Mouse (Mus musculus) hindbrain, embryonic 13.5 days (tissue): ENCODE data around the gene Kif12. TPM values are rescaled to one million over a fixed set of nuclear protein-coding genes. Genes with fewer than 3 reads are reported as not detected.

Source experiments
- ATAC-seq: fragments of 200-750 bp; cut with Nextera tagmentation; 2 replicates; pipeline ENCODE4 v1.8.0; 2017; ENCODE audit warnings: moderate TSS enrichment; ENCODE audit not compliant: low FRiP score
- H3K27ac ChIP-seq: fragments of 300-500 bp; sonication (generic); 2 replicates; pipeline ENCODE4 v1.5.1; 2015; ENCODE audit warnings: inconsistent platforms, mild to moderate bottlenecking, moderate library complexity
- H3K27me3 ChIP-seq: fragments of 300-500 bp; sonication (generic); 2 replicates; pipeline ENCODE4 v1.6.1; 2015; ENCODE audit warnings: mild to moderate bottlenecking, inconsistent platforms
- H3K36me3 ChIP-seq: fragments of 300-500 bp; sonication (generic); 2 replicates; pipeline ENCODE4 v1.6.1; 2015; ENCODE audit warnings: mild to moderate bottlenecking, inconsistent platforms
- H3K4me1 ChIP-seq: fragments of 300-500 bp; sonication (generic); replicated peaks from 2 replicates; pipeline ENCODE4 v1.6.1; 2015; ENCODE audit warnings: inconsistent platforms
- H3K4me2 ChIP-seq: fragments of 300-500 bp; sonication (generic); 2 replicates; pipeline ENCODE4 v1.6.1; 2015; ENCODE audit warnings: inconsistent platforms, mild to moderate bottlenecking, moderate library complexity
- H3K4me3 ChIP-seq: fragments of 300-500 bp; sonication (generic); 2 replicates; pipeline ENCODE4 v1.5.1; 2015; ENCODE audit warnings: mild to moderate bottlenecking, inconsistent platforms
- H3K9ac ChIP-seq: fragments of 300-500 bp; sonication (generic); 2 replicates; pipeline ENCODE4 v1.6.1; 2015; ENCODE audit warnings: mild to moderate bottlenecking, inconsistent platforms
- H3K9me3 ChIP-seq: fragments of 300-500 bp; sonication (generic); 2 replicates; pipeline ENCODE4 v1.6.1; 2016; ENCODE audit warnings: inconsistent platforms
- WGBS: fragments of 180-500 bp; shearing (Covaris S2); methylation state at CpG from one replicate; pipeline ENCODE4 v1.1.7; 2015; 5-methylcytosine and 5-hydroxymethylcytosine counted together
- polyA plus RNA-seq: library from polyadenylated mRNA; unstranded; fragments of >200 nt; fragmentation: Nextera tagmentation; extraction: Ambion mirVana; gene quantifications from 2 replicates; pipeline ENCODE4 v1.2.1, GENCODE M21; 2015

Kif12 gene
- polyA plus RNA-seq = not detected in 2 replicates

DNA sequence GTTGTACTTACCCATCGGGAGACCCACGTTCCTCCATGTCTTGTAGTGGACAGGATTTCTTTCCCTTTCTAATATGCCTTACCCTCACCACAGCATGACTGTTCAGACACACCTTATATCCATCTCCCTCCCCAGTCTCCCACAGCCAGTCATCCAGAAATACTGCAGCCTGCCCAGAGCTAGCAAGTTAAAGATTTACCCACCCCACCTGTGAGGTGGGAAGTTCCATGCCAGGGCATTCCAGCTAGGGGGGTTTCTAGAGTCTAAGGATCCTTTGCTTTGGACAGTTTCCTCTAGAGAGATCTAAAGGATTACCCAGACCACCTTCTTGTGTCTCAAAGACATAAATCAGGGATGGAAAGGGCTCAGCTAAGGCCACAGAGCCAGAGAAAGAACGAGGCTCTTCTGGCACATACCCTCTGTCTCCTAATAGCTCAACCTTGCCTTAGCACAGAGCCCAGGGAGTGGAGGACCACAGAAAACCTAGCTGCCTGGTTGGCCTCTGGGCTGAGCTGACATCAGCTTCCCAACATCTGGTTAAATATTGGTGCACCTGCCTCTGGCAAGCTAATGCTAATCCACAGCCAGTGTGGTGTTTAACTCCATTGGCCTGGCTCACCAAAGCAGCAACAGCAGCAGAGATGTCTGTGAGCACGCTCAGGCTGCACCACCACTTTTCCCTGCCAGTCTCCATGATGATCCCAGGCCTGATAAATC is at the start of gene Kif12:
Gene Kif12, minus strand, starts transcription at position 163 of the 717 bp plus-strand sequence.
- 73% methylated on average over 4 of the region's 4 CpGs for WGBS
- no peaks in the 10 kb centered on the region for H3K4me1 ChIP-seq
- no peak within 1 kb of the TSS for H3K4me3 ChIP-seq
- no peak within 1 kb of the TSS for H3K27ac ChIP-seq
- peaks cover 24% of the 10 kb centered on the region for H3K27me3 ChIP-seq
- H3K36me3 ChIP-seq = no peaks in the 10 kb centered on the region
- no peaks in the 10 kb centered on the region for H3K9me3 ChIP-seq
- H3K9ac ChIP-seq = no peak within 1 kb of the TSS
- H3K4me2 ChIP-seq = no peak within 1 kb of the TSS
- no peak for ATAC-seq

DNA sequence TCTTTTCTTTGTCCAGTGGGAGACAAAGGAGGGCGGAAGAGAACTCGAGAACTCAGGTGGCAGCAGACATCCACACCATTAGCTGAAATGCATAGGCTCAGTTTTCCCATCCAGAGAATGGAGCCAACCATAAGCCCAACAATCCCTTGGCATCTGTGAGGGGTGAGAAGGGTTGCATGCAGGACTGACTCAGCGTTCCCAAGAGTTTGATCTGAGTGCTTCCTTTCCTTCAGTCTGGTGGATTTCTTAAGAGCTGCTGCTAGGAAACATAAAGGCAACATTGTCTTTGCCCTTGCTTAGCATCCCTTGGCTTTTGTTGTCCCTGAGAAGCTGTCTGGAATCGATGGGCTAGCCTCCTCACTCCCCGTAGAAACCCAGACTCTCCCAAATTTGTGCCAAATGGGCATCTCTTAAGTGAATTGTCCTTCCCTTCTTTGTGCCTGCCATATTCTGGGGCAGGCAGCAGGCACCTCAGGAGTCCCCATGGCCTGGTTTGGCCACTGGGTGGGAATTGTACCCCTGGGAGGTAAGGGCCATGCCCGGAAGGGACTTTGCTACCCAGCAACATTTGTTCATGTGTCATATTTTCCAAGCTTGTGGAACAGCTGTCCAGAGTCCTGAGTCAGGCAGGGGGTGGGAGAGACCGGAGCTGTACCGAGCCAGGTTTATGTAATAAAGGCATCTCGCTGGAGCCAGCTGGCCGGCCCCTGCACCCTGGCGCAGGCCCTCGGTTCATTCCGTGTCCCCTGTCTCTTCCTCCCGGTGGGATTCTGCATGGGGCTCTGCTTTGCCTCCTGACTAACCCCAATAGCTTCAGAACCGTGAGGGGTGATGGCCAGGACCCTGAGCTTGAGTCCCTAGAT is 49.4 kb upstream of the Kif12 start:
- ATAC-seq = no peak
- no peak overlapping the region for H3K9ac ChIP-seq
- peaks cover 21% of the 10 kb centered on the region for H3K27me3 ChIP-seq
- no peak overlapping the region for H3K4me3 ChIP-seq
- no peaks in the 10 kb centered on the region for H3K9me3 ChIP-seq
- H3K4me2 ChIP-seq = no peak overlapping the region
- H3K36me3 ChIP-seq = no peaks in the 10 kb centered on the region
- WGBS = 84% methylated on average over 15 of the region's 15 CpGs
- no peak overlapping the region for H3K27ac ChIP-seq
- H3K4me1 ChIP-seq = peaks cover 22% of the 10 kb centered on the region

DNA sequence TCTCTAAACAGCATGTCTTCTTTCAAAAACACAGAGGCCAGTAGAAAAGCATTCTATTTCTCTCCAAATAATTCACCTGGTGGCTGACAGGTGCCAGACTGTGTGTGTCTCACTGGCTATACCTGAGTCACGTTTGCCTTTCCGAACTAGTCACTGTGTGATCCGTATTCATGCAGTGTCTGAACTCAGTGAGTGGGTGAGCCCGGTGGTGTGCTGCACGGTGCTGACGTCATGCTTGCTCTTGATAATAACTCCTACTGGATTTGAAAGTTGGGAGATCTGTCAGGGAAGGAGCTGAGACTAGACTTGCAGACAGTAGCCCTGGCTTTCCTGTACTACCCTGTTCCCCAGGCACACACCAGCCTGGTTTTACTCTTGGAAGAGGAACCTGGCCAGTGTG is 47.7 kb upstream of the Kif12 start:
- no peaks in the 10 kb centered on the region for H3K36me3 ChIP-seq
- H3K27me3 ChIP-seq = peaks cover 35% of the 10 kb centered on the region
- H3K4me3 ChIP-seq = no peak overlapping the region
- H3K4me2 ChIP-seq = no peak overlapping the region
- H3K4me1 ChIP-seq = peaks cover 31% of the 10 kb centered on the region
- H3K9ac ChIP-seq = no peak overlapping the region
- ATAC-seq = no peak
- H3K27ac ChIP-seq = no peak overlapping the region
- 92% methylated on average over 6 of the region's 6 CpGs for WGBS
- H3K9me3 ChIP-seq = no peaks in the 10 kb centered on the region

DNA sequence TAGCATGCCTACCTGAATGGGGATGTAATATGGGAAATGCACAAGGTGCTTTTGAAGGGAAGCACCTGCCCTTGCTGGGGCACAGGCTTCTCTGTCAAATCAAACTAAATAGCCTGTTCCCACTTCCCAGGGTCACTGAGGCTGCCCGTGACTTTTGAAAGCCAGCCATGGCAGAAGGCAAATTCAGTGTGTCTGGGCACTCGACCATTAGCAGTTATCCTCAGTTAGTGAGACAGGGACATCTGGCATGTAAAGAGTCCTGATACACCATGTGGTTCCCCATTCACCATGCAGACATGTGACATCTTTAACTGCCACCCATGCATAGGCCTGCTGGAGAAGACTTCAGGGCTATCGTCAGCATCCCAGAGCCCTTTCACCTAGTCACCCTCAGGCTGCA is 47.1 kb upstream of the Kif12 start:
- no peak overlapping the region for H3K27ac ChIP-seq
- H3K9ac ChIP-seq = no peak overlapping the region
- WGBS = 70% methylated on average over 3 of the region's 3 CpGs
- H3K4me2 ChIP-seq = no peak overlapping the region
- H3K9me3 ChIP-seq = no peaks in the 10 kb centered on the region
- peaks cover 41% of the 10 kb centered on the region for H3K27me3 ChIP-seq
- H3K4me1 ChIP-seq = peaks cover 37% of the 10 kb centered on the region
- no peaks in the 10 kb centered on the region for H3K36me3 ChIP-seq
- no peak overlapping the region for H3K4me3 ChIP-seq
- ATAC-seq = no peak

DNA sequence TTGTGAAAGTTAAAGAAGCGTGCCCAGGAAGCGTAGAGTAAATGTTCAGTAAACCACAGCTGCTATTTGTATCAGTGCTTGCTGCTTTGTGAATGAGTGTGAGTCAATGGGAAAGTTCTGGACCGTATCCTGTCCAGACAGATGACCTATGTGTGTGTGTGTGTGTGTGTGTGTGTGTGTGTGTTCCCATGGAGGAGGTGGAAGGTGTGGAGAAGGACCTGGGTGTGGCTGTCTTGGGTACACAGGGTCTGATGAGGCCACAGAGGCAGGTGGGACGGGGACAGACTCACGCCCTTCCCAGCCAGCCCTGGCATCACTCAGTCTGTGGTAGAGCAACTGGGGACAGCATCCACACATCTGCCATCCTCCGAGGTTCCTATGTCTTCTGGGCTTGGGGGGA is 45.6 kb upstream of the Kif12 start:
- no peak overlapping the region for H3K27ac ChIP-seq
- H3K4me3 ChIP-seq = no peak overlapping the region
- no peak for ATAC-seq
- WGBS = 96% methylated on average over 6 of the region's 6 CpGs
- H3K9ac ChIP-seq = no peak overlapping the region
- H3K9me3 ChIP-seq = no peaks in the 10 kb centered on the region
- H3K36me3 ChIP-seq = no peaks in the 10 kb centered on the region
- H3K27me3 ChIP-seq = peaks cover 56% of the 10 kb centered on the region
- H3K4me1 ChIP-seq = peaks cover 42% of the 10 kb centered on the region
- H3K4me2 ChIP-seq = no peak overlapping the region

DNA sequence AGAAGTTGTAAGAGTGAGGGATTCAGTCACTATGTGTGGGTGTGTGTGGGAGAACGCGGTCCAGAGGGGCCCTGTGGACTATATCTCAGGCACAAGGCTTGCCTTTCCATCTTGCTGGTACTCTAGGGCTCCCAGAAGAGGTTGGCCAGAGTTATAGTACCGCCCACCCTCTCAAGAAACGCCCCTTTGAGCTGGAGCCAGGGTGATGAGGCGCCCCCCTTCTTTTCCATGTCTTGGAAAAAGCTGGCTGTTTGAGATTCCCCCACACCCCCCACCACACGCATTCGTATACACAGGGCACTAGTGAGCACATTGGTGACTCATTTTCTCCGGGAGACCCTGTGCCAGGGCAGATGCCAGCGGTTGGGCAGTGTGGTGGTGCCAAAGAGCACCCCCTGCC is 44.6 kb upstream of the Kif12 start:
- WGBS = 30% methylated on average over 9 of the region's 9 CpGs
- H3K4me2 ChIP-seq = peak overlapping the region; percentile 100
- H3K27ac ChIP-seq = no peak overlapping the region
- H3K4me3 ChIP-seq = peak overlapping the region; percentile 69
- H3K9me3 ChIP-seq = no peaks in the 10 kb centered on the region
- no peaks in the 10 kb centered on the region for H3K36me3 ChIP-seq
- peak; percentile 21; the same call in 1 of the 2 replicates for ATAC-seq
- peaks cover 34% of the 10 kb centered on the region for H3K4me1 ChIP-seq
- peak overlapping the region; percentile 82; the same call in 1 of the 2 replicates for H3K9ac ChIP-seq
- H3K27me3 ChIP-seq = peaks cover 65% of the 10 kb centered on the region

DNA sequence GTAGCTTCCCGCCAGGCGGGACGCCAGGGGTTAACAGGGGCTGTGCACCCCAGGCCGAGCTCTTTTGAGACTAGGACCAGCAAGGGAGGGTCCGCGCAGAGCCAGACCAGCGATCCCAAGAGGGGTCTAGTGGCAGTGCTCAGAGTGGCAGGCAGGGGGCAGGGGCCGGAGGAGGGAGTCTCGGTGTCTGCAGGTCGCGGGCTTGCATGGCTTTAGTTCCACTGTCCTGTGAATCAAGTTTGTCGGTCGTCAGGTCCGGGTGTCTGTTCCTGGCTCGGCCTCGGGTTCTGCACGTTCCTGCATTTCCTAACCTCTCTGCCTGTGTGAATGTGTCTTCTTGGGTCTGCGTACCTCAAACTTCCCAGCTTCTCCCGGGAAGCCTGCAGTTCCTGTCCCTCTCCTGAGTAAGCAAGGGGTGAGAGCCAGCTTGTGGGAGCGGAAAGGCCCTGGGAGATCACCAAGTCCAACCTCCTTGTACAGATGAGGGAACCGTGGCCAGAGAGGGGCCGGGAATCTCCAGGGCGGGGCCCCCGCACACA is 44.1 kb upstream of the Kif12 start:
- ATAC-seq = peak; percentile 60
- Histone ChIP-seq H3K27me3 (peaks cover 71% of the 10 kb centered on the region), H3K4me2 (peak overlapping the region; percentile 100), H3K4me1 (peaks cover 32% of the 10 kb centered on the region), H3K27ac (no peak overlapping the region), H3K9me3 (no peaks in the 10 kb centered on the region), H3K4me3 (peak overlapping the region; percentile 69), H3K9ac (peak overlapping the region; percentile 82), H3K36me3 (no peaks in the 10 kb centered on the region)
- WGBS = 1% methylated on average over 24 of the region's 24 CpGs

DNA sequence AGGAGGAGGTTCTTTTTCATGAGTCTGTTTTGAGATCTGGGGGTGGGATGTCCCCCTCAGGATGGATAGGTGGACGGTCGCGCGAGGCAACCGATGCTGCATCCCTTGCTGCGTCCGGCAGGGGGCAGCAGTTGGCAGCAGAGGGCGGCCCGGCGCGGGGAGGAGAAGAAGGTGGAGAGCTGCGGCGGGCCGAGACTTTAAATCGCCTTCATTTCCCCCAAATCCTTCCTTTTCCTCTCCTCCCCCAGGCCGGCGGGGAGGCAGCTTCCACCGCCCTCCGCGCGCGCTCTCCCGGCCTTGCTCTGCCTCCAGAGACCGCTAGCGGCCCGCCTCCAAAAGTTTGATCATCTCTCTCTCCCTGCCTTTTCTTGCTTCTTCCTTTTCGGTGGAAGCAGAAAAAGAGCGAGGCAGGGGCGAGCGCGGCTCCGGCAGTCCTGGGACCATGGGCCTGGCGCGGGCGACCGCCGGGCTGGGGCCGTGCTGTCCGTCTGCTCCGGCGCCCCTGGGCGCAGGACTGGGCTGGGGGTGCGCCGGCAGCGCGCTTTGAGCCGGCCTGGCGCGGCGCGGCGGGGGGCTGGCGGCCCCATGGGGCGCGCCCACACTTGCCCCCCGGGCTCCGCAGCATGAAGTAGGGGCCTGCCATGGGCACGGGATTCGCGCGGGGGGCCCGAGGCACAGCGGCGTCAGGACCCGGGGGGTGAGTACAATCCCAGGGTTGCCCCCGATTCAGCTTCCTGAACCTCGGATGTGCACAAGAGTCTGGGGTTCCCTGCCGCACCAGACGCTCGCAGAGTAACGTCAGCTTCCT is 43.5 kb upstream of the Kif12 start:
- Histone ChIP-seq H3K27me3 (peaks cover 72% of the 10 kb centered on the region), H3K4me1 (peaks cover 32% of the 10 kb centered on the region), H3K9me3 (no peaks in the 10 kb centered on the region), H3K36me3 (no peaks in the 10 kb centered on the region), H3K9ac (peak overlapping the region; percentile 82), H3K4me2 (peak overlapping the region; percentile 100), H3K27ac (no peak overlapping the region), H3K4me3 (peak overlapping the region; percentile 69)
- WGBS = under 1% methylated on average over 64 of the region's 71 CpGs
- ATAC-seq = peak; percentile 65

DNA sequence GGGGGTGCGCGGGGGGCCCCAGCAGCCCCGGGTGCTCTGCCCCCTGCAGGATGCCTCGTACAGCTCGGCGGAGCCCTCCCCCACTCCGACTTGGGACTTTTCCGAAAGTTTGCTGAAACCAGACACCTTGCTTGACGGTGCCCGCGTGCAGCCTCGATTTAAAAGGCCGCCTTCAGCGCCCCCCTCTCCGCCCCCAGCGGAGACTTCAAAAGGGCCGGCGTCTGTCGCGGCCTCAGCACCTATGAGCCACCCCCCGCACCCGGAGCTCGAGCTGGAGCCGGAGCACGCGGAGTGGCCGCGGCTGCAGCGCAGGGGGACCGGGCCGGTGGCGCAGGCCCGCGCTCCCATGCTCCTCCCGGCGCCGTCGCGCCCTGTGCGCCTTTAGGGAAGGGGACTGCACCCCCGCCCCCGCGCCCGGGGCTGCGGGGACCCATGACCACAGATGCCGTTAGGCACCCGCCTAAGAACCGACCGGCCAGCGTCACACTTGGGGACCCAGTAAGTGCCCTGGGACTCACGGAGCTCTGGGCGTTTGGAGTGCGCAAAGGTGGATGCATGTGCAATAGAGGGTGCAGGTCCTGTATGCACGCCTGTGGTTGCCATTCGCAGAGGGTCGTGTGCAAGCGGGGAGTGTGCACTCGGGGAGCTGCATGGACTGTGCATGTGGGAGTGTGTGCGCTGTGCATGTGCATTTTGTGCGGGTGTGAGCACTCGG is 42.1 kb upstream of the Kif12 start, which contains the start of gene Col27a1:
Gene Col27a1, plus strand, starts transcription at position 98 of the 715 bp plus-strand sequence.
- peaks cover 72% of the 10 kb centered on the region for H3K27me3 ChIP-seq
- H3K4me1 ChIP-seq = peaks cover 32% of the 10 kb centered on the region
- no peaks in the 10 kb centered on the region for H3K9me3 ChIP-seq
- H3K4me3 ChIP-seq = peak within 1 kb of the TSS; percentile 69
- H3K27ac ChIP-seq = no peak within 1 kb of the TSS
- ATAC-seq = peak; percentile 17; the same call in 1 of the 2 replicates
- peak within 1 kb of the TSS; percentile 82 for H3K9ac ChIP-seq
- peak within 1 kb of the TSS; percentile 100 for H3K4me2 ChIP-seq
- WGBS = under 1% methylated on average over 41 of the region's 61 CpGs
- H3K36me3 ChIP-seq = no peaks in the 10 kb centered on the region

DNA sequence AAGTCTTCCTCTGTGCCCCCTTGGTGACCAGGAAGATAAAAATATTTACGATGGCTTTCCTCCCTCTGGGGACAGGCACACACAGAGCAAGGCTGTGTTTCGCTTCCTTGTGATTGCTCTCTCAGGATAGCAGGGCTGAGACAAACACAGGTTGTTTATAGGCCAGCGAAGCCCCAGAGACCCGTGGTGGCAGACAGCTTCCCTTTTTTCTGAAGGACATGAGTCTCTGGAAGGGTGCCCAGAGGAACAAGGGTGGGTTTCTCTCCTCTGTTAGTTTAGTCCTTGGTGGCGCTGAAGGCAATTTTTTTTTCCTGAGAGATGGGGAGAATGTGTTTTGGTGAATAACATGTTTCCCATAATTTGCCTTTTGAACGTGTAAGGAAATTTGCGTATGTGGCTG is 33.7 kb upstream of the Kif12 start:
- 67% methylated on average over 7 of the region's 7 CpGs for WGBS
- no peak overlapping the region for H3K27ac ChIP-seq
- no peaks in the 10 kb centered on the region for H3K9me3 ChIP-seq
- ATAC-seq = no peak
- no peak overlapping the region for H3K4me3 ChIP-seq
- no peaks in the 10 kb centered on the region for H3K27me3 ChIP-seq
- 0 out of 2 replicates have a peak, but pooled peaks cover 9% of the 10 kb centered on the region for H3K4me1 ChIP-seq
- H3K9ac ChIP-seq = no peak overlapping the region
- no peaks in the 10 kb centered on the region for H3K36me3 ChIP-seq
- no peak overlapping the region for H3K4me2 ChIP-seq

DNA sequence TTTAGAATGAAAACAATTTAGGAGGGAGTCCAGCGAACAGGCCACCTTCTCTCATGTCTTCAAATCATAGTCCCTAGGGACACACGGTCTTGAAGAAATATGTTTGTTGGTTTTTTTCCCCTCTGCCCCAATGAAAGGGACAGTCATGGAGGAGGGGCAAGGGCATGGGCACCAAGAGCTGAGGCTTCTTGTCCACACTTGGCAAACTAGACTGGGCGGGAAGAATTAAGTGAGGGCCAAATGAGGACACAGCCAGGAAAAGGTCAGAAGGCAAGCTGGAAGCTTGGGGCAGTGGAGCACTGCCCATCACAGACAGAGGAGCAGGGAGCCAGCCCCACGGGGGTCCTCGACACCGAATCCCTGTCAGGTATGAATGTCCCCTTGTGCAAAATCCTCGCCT is 31.9 kb upstream of the Kif12 start:
- no peak overlapping the region for H3K4me3 ChIP-seq
- H3K9me3 ChIP-seq = no peaks in the 10 kb centered on the region
- no peak for ATAC-seq
- H3K9ac ChIP-seq = no peak overlapping the region
- H3K4me2 ChIP-seq = no peak overlapping the region
- 91% methylated on average over 7 of the region's 7 CpGs for WGBS
- H3K36me3 ChIP-seq = no peaks in the 10 kb centered on the region
- H3K4me1 ChIP-seq = 0 out of 2 replicates have a peak, but pooled peaks cover 9% of the 10 kb centered on the region
- H3K27me3 ChIP-seq = no peaks in the 10 kb centered on the region
- no peak overlapping the region for H3K27ac ChIP-seq
